Mouse (Mus musculus) midbrain, embryonic 16.5 days (tissue): Measurements from ENCODE around the gene Tm4sf19. TPM values are rescaled to one million over a fixed set of nuclear protein-coding genes. Genes with fewer than 3 reads are reported as not detected.

Experiments
- ATAC-seq: fragments of 200-750 bp; cut with Nextera tagmentation; 2 replicates; pipeline ENCODE4 v1.8.0; 2017; ENCODE audit warnings: moderate TSS enrichment
- H3K27ac ChIP-seq: fragments of 300-500 bp; sonication (generic); 2 replicates; pipeline ENCODE4 v1.5.1; 2014; ENCODE audit warnings: mild to moderate bottlenecking, low read length, mixed read lengths
- H3K27me3 ChIP-seq: fragments of 300-500 bp; sonication (generic); 2 replicates; pipeline ENCODE4 v1.6.1; 2014; ENCODE audit warnings: low read depth, low read length, mixed read lengths; ENCODE audit not compliant: control insufficient read depth, insufficient read depth
- H3K36me3 ChIP-seq: fragments of 300-500 bp; sonication (generic); 2 replicates; pipeline ENCODE4 v1.6.1; 2014; ENCODE audit warnings: mild to moderate bottlenecking, low read length, moderate library complexity, mixed read lengths; ENCODE audit not compliant: control insufficient read depth, insufficient read depth
- H3K4me1 ChIP-seq: fragments of 300-500 bp; sonication (generic); 2 replicates; pipeline ENCODE4 v1.6.1; 2014; ENCODE audit warnings: mild to moderate bottlenecking, low read length, mixed read lengths; ENCODE audit not compliant: control insufficient read depth, insufficient read depth
- H3K4me2 ChIP-seq: fragments of 300-500 bp; sonication (generic); 2 replicates; pipeline ENCODE4 v1.6.1; 2014; ENCODE audit warnings: mild to moderate bottlenecking, low read length, mixed read lengths
- H3K4me3 ChIP-seq: fragments of 300-500 bp; sonication (generic); 2 replicates; pipeline ENCODE4 v1.5.1; 2014; ENCODE audit warnings: low read depth, mild to moderate bottlenecking, low read length, moderate library complexity, mixed read lengths
- H3K9ac ChIP-seq: fragments of 300-500 bp; sonication (generic); 2 replicates; pipeline ENCODE4 v1.6.1; 2014; ENCODE audit warnings: low read depth, low read length, mixed read lengths
- H3K9me3 ChIP-seq: fragments of 300-500 bp; sonication (generic); replicated peaks from 2 replicates; pipeline ENCODE4 v1.6.1; 2014; ENCODE audit warnings: mild to moderate bottlenecking, low read length, mixed read lengths; ENCODE audit not compliant: control insufficient read depth, poor library complexity, severe bottlenecking
- WGBS: fragments of 180-500 bp; shearing (Covaris S2); extraction: QIAGEN DNeasy Blood & Tissue Kit; methylation state at CpG from one replicate; pipeline ENCODE4 v1.1.7; 2014; 5-methylcytosine and 5-hydroxymethylcytosine counted together
- polyA plus RNA-seq: library from polyadenylated mRNA; unstranded; fragments of >200 nt; fragmentation: Nextera tagmentation; extraction: Ambion mirVana; gene quantifications from 2 replicates; pipeline ENCODE4 v1.2.1, GENCODE M21; 2015

The Tm4sf19 gene
- polyA plus RNA-seq, result not detected in 2 replicates

GRCm38 (mm10) chr16:32400267-32400666 is at the start of gene Tm4sf19:
Gene Tm4sf19, plus strand, starts transcription at chr16:32400506.
- ATAC-seq, result no peak
- Histone ChIP-seq H3K4me1 (no peaks in the 10 kb centered on the region), H3K9me3 (no peaks in the 10 kb centered on the region), H3K4me2 (no peak within 1 kb of the TSS), H3K9ac (no peak within 1 kb of the TSS), H3K36me3 (no peaks in the 10 kb centered on the region), H3K27ac (no peak within 1 kb of the TSS), H3K4me3 (no peak within 1 kb of the TSS), H3K27me3 (no peaks in the 10 kb centered on the region)
- WGBS, result 93% methylated on average over 7 of the region's 7 CpGs

- WGBS, result 94% methylated on average over 3 of the region's 3 CpGs
- Histone ChIP-seq H3K9me3 (no peaks in the 10 kb centered on the region), H3K36me3 (peaks cover 13% of the 10 kb centered on the region), H3K4me3 (no peak overlapping the region), H3K9ac (no peak overlapping the region), H3K4me2 (no peak overlapping the region), H3K4me1 (no peaks in the 10 kb centered on the region), H3K27me3 (no peaks in the 10 kb centered on the region), H3K27ac (no peak overlapping the region)
- ATAC-seq, result no peak
These were observed 49.5 kb upstream of the Tm4sf19 start for GRCm38 (mm10) chr16:32350776-32351175.

GRCm38 (mm10) chr16:32363530-32363929 is 36.8 kb upstream of the Tm4sf19 start:
- no peak for ATAC-seq
- no peak overlapping the region for H3K4me2 ChIP-seq
- no peaks in the 10 kb centered on the region for H3K9me3 ChIP-seq
- no peak overlapping the region for H3K27ac ChIP-seq
- H3K4me3 ChIP-seq, result no peak overlapping the region
- no peaks in the 10 kb centered on the region for H3K4me1 ChIP-seq
- WGBS, result 97% methylated on average over 2 of the region's 2 CpGs
- no peak overlapping the region for H3K9ac ChIP-seq
- no peaks in the 10 kb centered on the region for H3K27me3 ChIP-seq
- H3K36me3 ChIP-seq, result peaks cover 8% of the 10 kb centered on the region

GRCm38 (mm10) chr16:32371351-32371750 is 29.0 kb upstream of the Tm4sf19 start:
- H3K4me1 ChIP-seq, result no peaks in the 10 kb centered on the region
- H3K9ac ChIP-seq, result no peak overlapping the region
- no peaks in the 10 kb centered on the region for H3K9me3 ChIP-seq
- no peak overlapping the region for H3K27ac ChIP-seq
- no peak overlapping the region for H3K4me2 ChIP-seq
- H3K27me3 ChIP-seq, result no peaks in the 10 kb centered on the region
- ATAC-seq, result no peak
- peaks cover 18% of the 10 kb centered on the region for H3K36me3 ChIP-seq
- H3K4me3 ChIP-seq, result no peak overlapping the region
- WGBS, result 91% methylated on average over 4 of the region's 4 CpGs

GRCm38 (mm10) chr16:32379575-32379974 is 20.7 kb upstream of the Tm4sf19 start:
- Histone ChIP-seq H3K4me3 (no peak overlapping the region), H3K9me3 (no peaks in the 10 kb centered on the region), H3K27me3 (no peaks in the 10 kb centered on the region), H3K36me3 (peaks cover 56% of the 10 kb centered on the region), H3K4me1 (no peaks in the 10 kb centered on the region), H3K9ac (no peak overlapping the region), H3K4me2 (no peak overlapping the region), H3K27ac (no peak overlapping the region)
- 93% methylated on average over 2 of the region's 2 CpGs for WGBS
- no peak for ATAC-seq

- Histone ChIP-seq H3K9me3 (no peaks in the 10 kb centered on the region), H3K36me3 (peaks cover 42% of the 10 kb centered on the region), H3K9ac (no peak overlapping the region)
These were observed 17.4 kb upstream of the Tm4sf19 start for GRCm38 (mm10) chr16:32382901-32383300.

GRCm38 (mm10) chr16:32384885-32385284 is 15.4 kb upstream of the Tm4sf19 start:
- WGBS, result 92% methylated on average over 2 of the region's 2 CpGs
- no peak overlapping the region for H3K9ac ChIP-seq
- no peaks in the 10 kb centered on the region for H3K27me3 ChIP-seq
- no peak overlapping the region for H3K27ac ChIP-seq
- ATAC-seq, result no peak
- peaks cover 27% of the 10 kb centered on the region for H3K36me3 ChIP-seq
- H3K9me3 ChIP-seq, result no peaks in the 10 kb centered on the region
- H3K4me2 ChIP-seq, result no peak overlapping the region
- no peaks in the 10 kb centered on the region for H3K4me1 ChIP-seq
- H3K4me3 ChIP-seq, result no peak overlapping the region

More at GRCm38 (mm10) chr16:32382901-32383300, 17.4 kb upstream of the Tm4sf19 start:
- no peaks in the 10 kb centered on the region for H3K4me1 ChIP-seq
- ATAC-seq, result no peak
- H3K27ac ChIP-seq, result no peak overlapping the region
- no peaks in the 10 kb centered on the region for H3K27me3 ChIP-seq
- no peak overlapping the region for H3K4me3 ChIP-seq
- no peak overlapping the region for H3K4me2 ChIP-seq

GRCm38 (mm10) chr16:32386826-32387225 is 13.5 kb upstream of the Tm4sf19 start:
- 80% methylated on average over 3 of the region's 3 CpGs for WGBS
- H3K4me3 ChIP-seq, result no peak overlapping the region
- no peak overlapping the region for H3K4me2 ChIP-seq
- no peaks in the 10 kb centered on the region for H3K9me3 ChIP-seq
- no peak overlapping the region for H3K27ac ChIP-seq
- H3K27me3 ChIP-seq, result no peaks in the 10 kb centered on the region
- ATAC-seq, result no peak
- H3K36me3 ChIP-seq, result peaks cover 20% of the 10 kb centered on the region
- H3K9ac ChIP-seq, result no peak overlapping the region
- H3K4me1 ChIP-seq, result no peaks in the 10 kb centered on the region

- peaks cover 7% of the 10 kb centered on the region for H3K36me3 ChIP-seq
- ATAC-seq, result no peak
These were observed 11.3 kb upstream of the Tm4sf19 start for GRCm38 (mm10) chr16:32389049-32389448.

GRCm38 (mm10) chr16:32389841-32390240 is 10.5 kb upstream of the Tm4sf19 start:
- no peak overlapping the region for H3K27ac ChIP-seq
- H3K36me3 ChIP-seq, result peaks cover 5% of the 10 kb centered on the region
- no peak overlapping the region for H3K4me3 ChIP-seq
- H3K4me1 ChIP-seq, result no peaks in the 10 kb centered on the region
- no peak overlapping the region for H3K4me2 ChIP-seq
- no peaks in the 10 kb centered on the region for H3K27me3 ChIP-seq
- 88% methylated on average over 3 of the region's 3 CpGs for WGBS
- H3K9me3 ChIP-seq, result no peaks in the 10 kb centered on the region
- H3K9ac ChIP-seq, result no peak overlapping the region
- ATAC-seq, result no peak

More at GRCm38 (mm10) chr16:32389049-32389448, 11.3 kb upstream of the Tm4sf19 start:
- no peak overlapping the region for H3K4me2 ChIP-seq
- no peak overlapping the region for H3K4me3 ChIP-seq
- no peak overlapping the region for H3K27ac ChIP-seq
- no peaks in the 10 kb centered on the region for H3K27me3 ChIP-seq
- no peaks in the 10 kb centered on the region for H3K4me1 ChIP-seq
- H3K9me3 ChIP-seq, result no peaks in the 10 kb centered on the region
- no peak overlapping the region for H3K9ac ChIP-seq
